Mouse (Mus musculus) spleen, adult 18-20 months (tissue): ENCODE results near the gene Sec14l5.
A peak's percentile ranks its signal among the peaks of the same experiment; 100 is the strongest.
"Not testable (repeated sequence)": the region's sequence is repeated elsewhere in the genome, so short reads cannot be mapped to it uniquely, and the experiment has no call there.

Experiments
- DNase-seq, 2 experiments: peaks; one replicate each; pipeline ENCODE4 v3.0.0; 2022; ENCODE audit warnings: mixed read lengths in 2 of 2

Sec14l5 gene

GRCm38 (mm10) chr16:5217341-5218133, 70.6 kb downstream of the Sec14l5 start:
- DNase-seq = no peak

- DNase-seq = no peak
Observed at GRCm38 (mm10) chr16:5221403-5221802, 74.5 kb downstream of the Sec14l5 start.

GRCm38 (mm10) chr16:5222140-5222539, 75.2 kb downstream of the Sec14l5 start, which contains the start of gene AU021092:
TSS of gene AU021092 (minus strand) at chr16:5222299.
- DNase-seq = no peak

- not testable (repeated sequence) for DNase-seq
Observed at GRCm38 (mm10) chr16:5226534-5226933, 79.6 kb downstream of the Sec14l5 start.

- not testable (repeated sequence) for DNase-seq
Observed at GRCm38 (mm10) chr16:5227501-5227900, 80.6 kb downstream of the Sec14l5 start.

GRCm38 (mm10) chr16:5228103-5228502, 81.2 kb downstream of the Sec14l5 start:
- not testable (repeated sequence) for DNase-seq

GRCm38 (mm10) chr16:5232982-5233381, 86.1 kb downstream of the Sec14l5 start:
- no peak for DNase-seq

GRCm38 (mm10) chr16:5233418-5234313, 86.8 kb downstream of the Sec14l5 start, which contains the start of gene Alg1:
TSS of gene Alg1 (plus strand) at chr16:5233621.
- peak; percentile 85 to 89 for DNase-seq
